Mouse (Mus musculus): ENCODE measurements around the gene Sec31b. TPM values are rescaled to one million over a fixed set of nuclear protein-coding genes. Genes with fewer than 3 reads are reported as not detected.

Sec31b gene
- polyA plus RNA-seq, 1 experiment from 2014 or later = 1.0 TPM

GRCm38 (mm10) chr19:44513054-44513833, 32.4 kb downstream of the Sec31b start:
- 28% methylated on average over 11 of the region's 11 CpGs for WGBS
- TF ChIP-seq CTCF (IDR thresholded peaks at IDR 0.05; ENCODE audit: low read depth) = no peak
- Histone ChIP-seq H3K27ac (0 out of 2 replicates have a peak overlapping the region, but pooled peaks have one; percentile 5), H3K36me3 (ENCODE audit: insufficient read depth, low read length) (no peaks in the 10 kb centered on the region), H3K9me3 (replicated peaks; ENCODE audit: low read length) (no peaks in the 10 kb centered on the region), H3K4me3 (replicated peaks; ENCODE audit: low read depth, low read length) (no peak overlapping the region), H3K9ac (ENCODE audit: low read depth, low read length) (no peak overlapping the region), H3K27me3 (ENCODE audit: insufficient read depth, low read length) (peaks cover 8% of the 10 kb centered on the region; the same call in 1 of the 2 replicates), H3K4me2 (ENCODE audit: low read length) (no peak overlapping the region), H3K4me1 (replicated peaks; ENCODE audit: insufficient read depth, low read length) (peaks cover 47% of the 10 kb centered on the region)
- ATAC-seq (replicated peaks; ENCODE audit: low FRiP score, low read depth) = no peak
- DNase-seq (ENCODE audit: low spot score) = peak; percentile 69

- no peak overlapping the region for H3K9ac ChIP-seq (ENCODE audit: low read depth, low read length)
- H3K4me2 ChIP-seq (ENCODE audit: low read length) = no peak overlapping the region
- no peaks in the 10 kb centered on the region for H3K36me3 ChIP-seq (ENCODE audit: insufficient read depth, low read length)
- ATAC-seq (replicated peaks; ENCODE audit: low FRiP score, low read depth) (no peak), DNase-seq (ENCODE audit: low spot score) (no peak)
- no peak overlapping the region for H3K4me3 ChIP-seq (replicated peaks; ENCODE audit: low read depth, low read length)
- peaks cover 8% of the 10 kb centered on the region; the same call in 1 of the 2 replicates for H3K27me3 ChIP-seq (ENCODE audit: insufficient read depth, low read length)
- peaks cover 42% of the 10 kb centered on the region for H3K4me1 ChIP-seq (replicated peaks; ENCODE audit: insufficient read depth, low read length)
- 34% methylated on average over 5 of the region's 5 CpGs for WGBS
- no peak overlapping the region for H3K27ac ChIP-seq
- TF ChIP-seq CTCF (IDR thresholded peaks at IDR 0.05; ENCODE audit: low read depth) = no peak
- H3K9me3 ChIP-seq (replicated peaks; ENCODE audit: low read length) = no peaks in the 10 kb centered on the region
Measured at GRCm38 (mm10) chr19:44512601-44513000, 33.1 kb downstream of the Sec31b start.

GRCm38 (mm10) chr19:44511451-44512231, 34.0 kb downstream of the Sec31b start:
- peak overlapping the region; percentile 49; the same call in 1 of the 2 replicates for H3K9ac ChIP-seq (ENCODE audit: low read depth, low read length)
- peaks cover 8% of the 10 kb centered on the region; the same call in 1 of the 2 replicates for H3K27me3 ChIP-seq (ENCODE audit: insufficient read depth, low read length)
- H3K9me3 ChIP-seq (replicated peaks; ENCODE audit: low read length) = no peaks in the 10 kb centered on the region
- H3K4me3 ChIP-seq (replicated peaks; ENCODE audit: low read depth, low read length) = peak overlapping the region; percentile 37
- peak overlapping the region; percentile 84 for H3K4me2 ChIP-seq (ENCODE audit: low read length)
- no peaks in the 10 kb centered on the region for H3K36me3 ChIP-seq (ENCODE audit: insufficient read depth, low read length)
- WGBS = 2% methylated on average over 66 of the region's 66 CpGs
- ATAC-seq (replicated peaks; ENCODE audit: low FRiP score, low read depth) (peak; percentile 60; the same call in 1 of the 2 replicates), DNase-seq (ENCODE audit: low spot score) (peak; percentile 77)
- H3K4me1 ChIP-seq (replicated peaks; ENCODE audit: insufficient read depth, low read length) = peaks cover 42% of the 10 kb centered on the region
- H3K27ac ChIP-seq = no peak overlapping the region
- peak; percentile 43 for TF ChIP-seq CTCF (IDR thresholded peaks at IDR 0.05; ENCODE audit: low read depth)

GRCm38 (mm10) chr19:44510534-44511175, 35.0 kb downstream of the Sec31b start:
- no peak overlapping the region for H3K27ac ChIP-seq

GRCm38 (mm10) chr19:44502741-44503140, 42.9 kb downstream of the Sec31b start:
- Histone ChIP-seq H3K36me3 (ENCODE audit: insufficient read depth, low read length) (no peaks in the 10 kb centered on the region), H3K4me1 (replicated peaks; ENCODE audit: insufficient read depth, low read length) (no peaks in the 10 kb centered on the region), H3K4me3 (replicated peaks; ENCODE audit: low read depth, low read length) (no peak overlapping the region), H3K27me3 (ENCODE audit: insufficient read depth, low read length) (no peaks in the 10 kb centered on the region), H3K4me2 (ENCODE audit: low read length) (no peak overlapping the region), H3K9ac (ENCODE audit: low read depth, low read length) (no peak overlapping the region), H3K27ac (no peak overlapping the region), H3K9me3 (replicated peaks; ENCODE audit: low read length) (no peaks in the 10 kb centered on the region)
- DNase-seq (ENCODE audit: low spot score) (no peak), ATAC-seq (replicated peaks; ENCODE audit: low FRiP score, low read depth) (no peak)
- 68% methylated on average over 4 of the region's 4 CpGs for WGBS
- TF ChIP-seq CTCF (IDR thresholded peaks at IDR 0.05; ENCODE audit: low read depth) = no peak

More at GRCm38 (mm10) chr19:44510534-44511175, 35.0 kb downstream of the Sec31b start:
- Histone ChIP-seq H3K4me1 (replicated peaks; ENCODE audit: insufficient read depth, low read length) (peaks cover 39% of the 10 kb centered on the region), H3K27me3 (ENCODE audit: insufficient read depth, low read length) (peaks cover 8% of the 10 kb centered on the region; the same call in 1 of the 2 replicates), H3K9ac (ENCODE audit: low read depth, low read length) (no peak overlapping the region), H3K4me2 (ENCODE audit: low read length) (peak overlapping the region; percentile 84; the same call in 1 of the 2 replicates), H3K9me3 (replicated peaks; ENCODE audit: low read length) (no peaks in the 10 kb centered on the region), H3K4me3 (replicated peaks; ENCODE audit: low read depth, low read length) (peak overlapping the region; percentile 37; the same call in 1 of the 2 replicates), H3K36me3 (ENCODE audit: insufficient read depth, low read length) (no peaks in the 10 kb centered on the region)
- no peak for TF ChIP-seq CTCF (IDR thresholded peaks at IDR 0.05; ENCODE audit: low read depth)
- WGBS = 6% methylated on average over 12 of the region's 12 CpGs
- no peak for ATAC-seq (replicated peaks; ENCODE audit: low FRiP score, low read depth)
- no peak for DNase-seq (ENCODE audit: low spot score)

GRCm38 (mm10) chr19:44501925-44502324, 43.7 kb downstream of the Sec31b start:
- H3K27me3 ChIP-seq (ENCODE audit: insufficient read depth, low read length) = no peaks in the 10 kb centered on the region
- H3K9ac ChIP-seq (ENCODE audit: low read depth, low read length) = no peak overlapping the region
- ATAC-seq (replicated peaks; ENCODE audit: low FRiP score, low read depth) (no peak), DNase-seq (ENCODE audit: low spot score) (no peak)
- no peaks in the 10 kb centered on the region for H3K9me3 ChIP-seq (replicated peaks; ENCODE audit: low read length)
- WGBS = 54% methylated on average over 6 of the region's 6 CpGs
- no peak overlapping the region for H3K4me3 ChIP-seq (replicated peaks; ENCODE audit: low read depth, low read length)
- no peak overlapping the region for H3K4me2 ChIP-seq (ENCODE audit: low read length)
- TF ChIP-seq CTCF (IDR thresholded peaks at IDR 0.05; ENCODE audit: low read depth) = no peak
- no peak overlapping the region for H3K27ac ChIP-seq
- H3K4me1 ChIP-seq (replicated peaks; ENCODE audit: insufficient read depth, low read length) = no peaks in the 10 kb centered on the region
- no peaks in the 10 kb centered on the region for H3K36me3 ChIP-seq (ENCODE audit: insufficient read depth, low read length)
